Mouse (Mus musculus) retina, postnatal 1 day (tissue): ENCODE data around the gene Clec10a.

Source experiments
- DNase-seq: peaks from one replicate; pipeline ENCODE4 v3.0.0-alpha.2; 2012

Gene Clec10a

GRCm38 (mm10) chr11:70189319-70190134 lies 33.5 kb downstream of the Clec10a start:
- DNase-seq: no peak

GRCm38 (mm10) chr11:70191188-70191587 lies 35.2 kb downstream of the Clec10a start:
- DNase-seq: no peak

- DNase-seq: no peak
Measured at GRCm38 (mm10) chr11:70192157-70192556, 36.2 kb downstream of the Clec10a start.

GRCm38 (mm10) chr11:70193354-70194285 lies 37.6 kb downstream of the Clec10a start:
- no peak for DNase-seq

GRCm38 (mm10) chr11:70198332-70198731 lies 42.3 kb downstream of the Clec10a start:
- no peak for DNase-seq

GRCm38 (mm10) chr11:70199107-70199506 lies 43.1 kb downstream of the Clec10a start:
- no peak for DNase-seq

GRCm38 (mm10) chr11:70200036-70200608 lies 44.1 kb downstream of the Clec10a start:
- no peak for DNase-seq

GRCm38 (mm10) chr11:70201691-70202090 lies 45.7 kb downstream of the Clec10a start:
- DNase-seq: peak; percentile 80

GRCm38 (mm10) chr11:70206801-70207200 lies 50.8 kb downstream of the Clec10a start:
- no peak for DNase-seq

- DNase-seq: no peak
Measured at GRCm38 (mm10) chr11:70207283-70207682, 51.3 kb downstream of the Clec10a start.

- DNase-seq: no peak
Measured at GRCm38 (mm10) chr11:70208778-70209388, 52.9 kb downstream of the Clec10a start.

- no peak for DNase-seq
Measured at GRCm38 (mm10) chr11:70210681-70211080, 54.7 kb downstream of the Clec10a start.

- no peak for DNase-seq
Measured at GRCm38 (mm10) chr11:70211972-70212371, 56.0 kb downstream of the Clec10a start.

GRCm38 (mm10) chr11:70212423-70212822 lies 56.4 kb downstream of the Clec10a start, which contains the start of gene Slc16a11:
Gene Slc16a11, plus strand, starts transcription at chr11:70212752.
- DNase-seq: no peak

- peak; percentile 74 for DNase-seq
Measured at GRCm38 (mm10) chr11:70212896-70213295, 56.9 kb downstream of the Clec10a start.

GRCm38 (mm10) chr11:70213736-70214135 lies 57.7 kb downstream of the Clec10a start:
- no peak for DNase-seq

GRCm38 (mm10) chr11:70214191-70214855 lies 58.3 kb downstream of the Clec10a start:
- DNase-seq: peak; percentile 30

- no peak for DNase-seq
Measured at GRCm38 (mm10) chr11:70214856-70215209, 58.8 kb downstream of the Clec10a start.

GRCm38 (mm10) chr11:70215301-70215700 lies 59.3 kb downstream of the Clec10a start:
- DNase-seq: no peak

GRCm38 (mm10) chr11:70216103-70216502 lies 60.1 kb downstream of the Clec10a start:
- no peak for DNase-seq

GRCm38 (mm10) chr11:70218039-70218438 lies 62.0 kb downstream of the Clec10a start:
- DNase-seq: no peak
